Mouse (Mus musculus): Measurements from ENCODE around the gene Emilin2.

DNA sequence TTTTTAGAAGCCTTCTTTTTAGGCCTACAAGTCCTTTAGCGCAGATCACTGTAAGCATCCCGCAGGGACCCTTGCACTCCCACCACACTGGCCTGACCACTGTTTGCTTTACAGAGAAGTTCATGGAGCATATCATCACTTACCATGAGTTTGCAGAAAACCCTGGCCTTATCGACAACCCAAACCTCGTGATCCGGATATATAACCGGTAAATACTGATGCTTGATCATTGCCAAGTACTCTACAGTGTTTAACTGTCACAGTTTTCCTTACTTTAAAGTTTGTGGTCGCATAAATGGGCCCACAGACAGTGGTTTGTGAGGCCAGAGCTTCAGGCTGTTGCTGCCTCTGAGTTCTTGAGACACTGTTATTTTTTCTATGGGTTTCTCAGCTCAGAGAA lies 73.3 kb downstream of the Emilin2 start:
- TF ChIP-seq CTCF (IDR thresholded peaks at IDR 0.05; ENCODE audit: low read depth) (no peak), EP300 (IDR thresholded peaks at IDR 0.05; ENCODE audit: low read depth) (peak; percentile 72)
